Mouse (Mus musculus) kidney, adult 9 months (tissue): ENCODE results near the gene Dnmt3a.

ENCODE experiments used
- DNase-seq: peaks from one replicate; pipeline ENCODE4 v3.0.0; 2022

Dnmt3a gene

DNA sequence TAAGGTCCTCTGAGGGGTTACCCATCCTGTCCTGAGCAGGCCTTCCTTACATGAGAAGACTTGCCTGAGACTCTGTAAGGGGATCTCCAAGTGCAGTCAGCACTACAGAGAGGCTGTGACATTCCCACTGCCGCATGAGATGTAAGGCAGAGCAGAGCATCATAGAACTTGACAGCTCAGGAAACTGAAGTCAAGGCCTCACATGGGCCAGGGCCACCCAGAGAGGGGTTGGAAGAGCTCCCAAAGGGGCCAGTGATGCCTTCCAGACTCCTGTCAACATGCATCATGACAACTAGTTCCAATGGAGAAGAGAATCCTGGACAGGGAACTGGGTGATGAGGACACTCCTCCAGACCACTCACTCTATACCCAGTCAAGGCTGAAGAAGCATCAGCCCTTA lies 18.3 kb upstream of the Dnmt3a start:
- DNase-seq = no peak

DNA sequence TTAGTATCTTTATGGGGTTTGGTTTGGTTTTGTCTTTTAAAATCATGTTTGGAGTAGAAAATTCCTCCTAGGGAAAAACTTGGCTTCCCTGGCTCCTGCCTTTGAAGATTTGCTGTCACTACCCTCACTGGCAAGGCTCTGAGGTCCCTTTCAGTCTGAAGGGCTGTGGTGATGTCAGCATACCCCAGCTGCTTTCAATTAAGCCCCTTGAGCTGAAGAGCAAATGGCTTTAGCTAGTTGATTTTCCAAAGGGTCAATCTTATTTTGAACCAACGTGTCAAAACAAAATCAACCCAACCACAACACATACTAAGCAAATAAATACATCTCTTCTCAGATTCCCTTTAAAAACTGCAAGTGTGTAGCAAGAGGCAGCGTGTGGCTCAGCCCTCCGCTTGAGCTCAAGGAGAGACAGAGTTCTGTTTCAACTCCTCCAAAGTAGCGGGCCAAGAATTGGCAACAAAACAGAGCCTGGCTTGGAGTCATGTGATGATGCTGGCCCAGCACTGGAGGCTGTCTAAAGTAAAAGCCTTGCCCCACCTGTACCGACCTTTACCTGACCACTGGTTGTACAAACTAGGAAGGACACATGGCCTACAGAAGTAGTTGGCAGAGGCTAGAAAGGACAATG lies 17.3 kb upstream of the Dnmt3a start:
- peak; percentile 42 for DNase-seq

DNA sequence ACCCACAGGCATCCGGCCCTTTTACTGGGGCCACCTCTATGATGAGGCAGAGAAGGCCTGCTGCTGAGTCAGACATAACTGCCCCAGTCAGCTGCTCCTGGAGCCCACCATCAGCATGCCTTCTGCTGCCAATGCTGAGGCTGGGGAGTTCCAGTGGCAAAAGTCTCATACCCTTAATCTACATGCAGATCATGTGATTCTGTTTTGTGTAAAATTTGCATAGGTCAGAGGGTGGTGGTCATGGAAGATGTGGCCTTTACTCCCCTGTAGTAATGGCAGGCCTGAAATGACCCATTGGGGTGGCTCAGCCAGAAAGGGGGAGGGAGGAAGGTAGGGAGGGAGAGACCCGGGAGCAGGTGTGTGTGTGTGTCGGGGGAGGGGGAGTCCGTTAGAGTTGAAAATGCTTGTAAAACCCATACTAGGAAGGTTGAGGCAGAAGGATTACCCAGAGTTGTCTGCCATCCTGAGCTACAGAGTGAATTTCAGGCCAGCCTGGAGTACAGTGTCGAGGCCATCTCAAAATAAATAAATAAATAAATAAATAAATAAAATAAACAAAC lies 16.1 kb upstream of the Dnmt3a start:
- no peak for DNase-seq

DNA sequence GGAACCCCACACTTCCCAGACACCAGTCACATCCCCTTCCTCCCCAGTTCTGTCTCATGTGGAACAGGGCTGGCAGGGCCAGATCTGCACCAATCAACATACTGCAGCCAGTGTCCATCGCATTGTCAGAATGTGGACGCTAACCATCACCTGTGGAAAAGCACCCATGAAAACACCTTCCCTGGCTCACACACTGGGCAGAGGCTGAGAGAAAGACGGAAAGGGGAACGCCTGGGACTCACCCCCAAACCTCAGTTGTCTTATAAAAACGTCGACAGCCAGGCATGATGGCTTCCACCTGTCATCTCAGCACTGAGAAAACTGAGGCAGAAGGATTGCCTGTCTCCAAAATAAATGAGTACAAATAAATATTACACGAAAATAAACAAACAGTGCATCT lies 14.6 kb upstream of the Dnmt3a start:
- DNase-seq = no peak

DNA sequence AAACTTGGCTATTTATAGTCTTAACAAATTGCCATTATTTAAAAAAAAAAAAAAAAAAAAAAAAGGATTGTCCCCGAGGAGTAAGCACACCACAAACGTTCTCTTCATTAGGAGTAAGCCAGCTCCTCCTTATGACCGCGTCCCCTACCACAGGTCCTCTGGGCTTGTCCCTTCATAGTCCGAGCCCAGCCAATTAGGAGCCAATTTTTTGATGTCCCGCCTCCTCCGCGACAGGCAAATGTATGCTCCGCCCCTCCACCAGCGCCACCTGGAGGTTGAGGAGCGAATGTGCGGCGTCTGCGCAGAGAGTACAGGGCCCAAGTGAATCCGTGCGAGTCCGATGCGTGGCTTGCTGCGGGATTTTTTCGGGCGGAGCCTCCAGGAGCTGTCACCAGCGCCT lies 14.1 kb upstream of the Dnmt3a start:
- DNase-seq = peak; percentile 96

DNA sequence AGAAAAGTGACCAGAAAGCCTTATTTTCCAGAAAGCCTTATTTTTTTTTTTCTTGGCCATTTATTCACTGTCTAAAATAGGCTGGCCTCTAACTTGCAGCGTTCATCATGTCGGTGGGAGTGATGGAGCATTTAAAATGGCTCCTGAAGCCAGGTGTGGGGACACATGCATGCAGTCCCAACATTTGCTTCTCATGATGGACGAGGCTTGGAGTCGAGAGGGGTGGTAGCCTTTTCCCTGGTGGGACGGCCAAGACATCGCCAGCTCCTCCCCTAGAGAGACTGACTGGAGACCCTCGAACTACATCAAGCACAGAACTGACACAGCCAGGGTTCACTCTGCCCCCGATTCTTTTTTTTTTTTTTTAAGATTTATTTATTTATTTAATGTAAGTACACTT lies 13.6 kb upstream of the Dnmt3a start:
- DNase-seq = no peak

DNA sequence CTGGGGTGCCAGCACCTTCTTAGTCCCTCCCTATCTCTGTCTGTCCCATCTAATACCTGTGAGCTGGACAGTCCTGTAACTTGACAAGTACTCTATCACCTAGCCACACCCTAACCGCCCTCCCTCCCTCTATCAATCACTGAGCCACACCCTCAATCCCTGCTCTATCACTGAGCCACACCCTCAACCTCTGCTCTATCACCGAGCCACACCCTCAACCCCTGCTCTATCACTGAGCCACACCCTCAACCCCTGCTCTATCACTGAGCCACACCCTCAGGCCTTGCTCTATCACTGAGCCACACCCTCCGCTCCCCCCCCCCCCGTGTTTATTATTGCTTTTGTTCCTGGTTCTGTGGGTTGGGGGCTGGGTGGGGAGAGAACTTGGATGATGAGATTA lies 10.2 kb upstream of the Dnmt3a start:
- no peak for DNase-seq

DNA sequence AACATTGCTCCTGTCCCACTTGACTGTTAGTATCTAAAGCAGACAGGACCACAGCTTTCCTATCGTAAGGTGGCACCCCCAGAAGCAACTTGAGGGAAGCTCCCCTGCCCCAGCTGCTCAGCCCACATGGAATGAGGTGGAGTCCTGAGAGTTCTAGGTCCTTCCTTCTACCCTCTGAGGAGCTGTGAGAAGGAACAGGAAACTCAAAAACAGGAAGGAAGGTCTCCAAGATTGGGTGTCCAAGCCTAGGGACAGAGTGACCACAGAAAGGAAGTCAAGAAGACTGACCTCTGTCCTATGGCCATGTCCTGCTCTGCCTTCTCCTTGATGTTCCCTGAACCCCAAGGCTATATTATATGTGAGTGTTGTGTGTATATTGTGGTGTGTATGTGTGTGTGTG lies 6.3 kb upstream of the Dnmt3a start:
- no peak for DNase-seq

DNA sequence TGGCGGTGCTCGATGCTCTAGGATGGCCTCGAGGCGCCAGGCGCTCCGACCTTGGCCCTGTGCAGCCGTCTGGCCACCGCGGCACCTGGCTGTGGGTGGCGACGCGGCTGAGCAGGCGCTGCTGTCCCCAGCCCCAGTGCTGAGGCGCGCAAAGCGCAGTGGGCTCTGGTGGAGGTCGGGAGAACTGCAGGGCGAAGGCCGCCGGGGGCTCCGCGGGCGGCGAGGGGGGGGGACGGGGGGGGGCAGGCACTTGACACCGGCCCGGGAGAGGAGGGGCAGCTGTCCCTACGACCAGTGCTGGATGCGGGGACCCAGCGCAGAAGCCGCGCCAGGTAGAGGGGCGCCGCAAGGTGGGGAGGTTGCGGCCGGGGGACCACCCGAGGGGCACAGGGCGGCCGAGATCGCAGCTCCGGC lies 471 bp downstream of the Dnmt3a start:
- peak; percentile 84 for DNase-seq

DNA sequence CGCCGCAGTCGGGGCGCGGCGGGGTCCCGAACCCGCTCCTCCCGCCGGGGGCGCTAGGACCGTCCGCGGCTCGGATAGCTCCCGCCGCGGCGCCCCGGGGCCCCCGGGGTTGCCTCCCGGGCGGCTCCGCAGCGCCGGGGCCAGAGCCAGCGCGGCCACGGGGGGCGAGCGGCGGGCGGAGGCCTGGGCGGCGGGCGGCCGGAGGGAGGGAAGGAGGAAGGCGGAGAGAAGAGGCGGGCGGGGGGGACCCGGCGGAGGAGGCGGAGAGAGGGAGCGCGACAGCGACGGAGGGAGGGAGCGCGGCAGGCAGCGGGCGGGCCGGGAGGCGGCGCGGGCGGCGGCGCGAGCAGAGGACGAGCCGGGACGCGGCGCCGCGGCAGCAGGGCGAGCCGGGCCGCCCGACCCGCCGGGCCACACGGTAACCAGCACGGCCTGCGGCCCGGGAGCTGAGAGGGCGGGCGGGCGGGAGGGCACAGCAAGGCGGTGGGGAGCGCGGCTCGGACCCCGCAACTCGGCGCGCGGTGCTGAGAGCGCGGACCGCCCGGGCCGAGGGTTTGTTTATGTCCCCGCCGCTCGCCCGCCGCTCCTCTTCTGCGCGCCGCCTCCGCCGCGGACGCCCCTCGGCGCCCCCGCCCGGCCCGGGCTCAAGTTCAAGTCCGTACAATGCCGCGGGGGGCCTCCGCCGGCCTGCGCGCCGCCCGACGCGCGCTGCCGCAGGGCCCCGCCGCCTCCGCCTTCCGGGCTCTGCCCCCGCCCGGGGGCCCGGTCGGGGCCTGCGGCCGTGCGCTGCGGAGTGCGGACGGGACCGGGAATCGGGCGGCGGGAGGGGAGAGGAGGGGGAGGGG lies 1.1 kb downstream of the Dnmt3a start:
- DNase-seq = peak; percentile 68

DNA sequence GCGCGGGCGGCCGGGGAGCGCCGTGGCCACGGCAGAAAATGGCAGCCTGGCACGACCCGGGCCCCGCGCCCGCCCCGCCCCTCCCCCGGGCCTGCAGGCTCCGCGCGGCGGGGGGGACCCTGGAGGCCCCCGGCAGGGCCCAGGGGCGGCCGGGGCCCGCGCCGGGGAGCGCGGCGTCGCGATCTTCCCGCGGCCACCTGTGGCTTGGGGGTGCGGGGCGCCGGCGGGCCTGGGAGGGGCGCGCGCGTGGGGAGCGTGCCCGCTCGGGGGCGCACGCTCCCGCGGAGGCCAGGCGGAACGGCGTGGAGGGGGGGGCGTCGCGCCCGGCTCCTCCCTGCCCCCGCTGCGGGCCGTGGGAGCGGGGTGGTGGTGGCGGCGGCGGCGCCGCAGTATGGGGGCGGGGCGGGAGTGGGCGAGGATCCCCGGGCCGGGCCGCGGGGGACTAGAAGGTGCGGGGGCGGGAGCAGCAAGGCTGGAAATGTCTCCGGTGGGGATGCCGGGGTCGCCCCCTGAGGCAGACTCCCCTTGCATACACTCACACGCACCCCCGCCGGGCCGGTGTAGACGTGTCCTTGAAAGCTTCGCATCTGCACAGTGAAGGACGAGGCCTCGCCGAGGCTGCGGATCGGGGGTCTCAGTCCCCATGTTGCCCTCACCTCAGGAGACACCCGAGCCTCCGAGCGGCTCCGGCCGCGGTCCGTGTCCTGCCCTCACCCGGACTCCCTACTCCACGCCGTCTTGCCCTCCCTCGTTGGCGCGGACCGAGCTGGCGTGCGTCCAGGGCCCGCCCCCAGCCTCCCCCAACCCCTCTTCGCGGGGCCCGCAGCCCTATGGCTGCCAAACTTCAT lies 2.0 kb downstream of the Dnmt3a start:
- peak; percentile 85 for DNase-seq

DNA sequence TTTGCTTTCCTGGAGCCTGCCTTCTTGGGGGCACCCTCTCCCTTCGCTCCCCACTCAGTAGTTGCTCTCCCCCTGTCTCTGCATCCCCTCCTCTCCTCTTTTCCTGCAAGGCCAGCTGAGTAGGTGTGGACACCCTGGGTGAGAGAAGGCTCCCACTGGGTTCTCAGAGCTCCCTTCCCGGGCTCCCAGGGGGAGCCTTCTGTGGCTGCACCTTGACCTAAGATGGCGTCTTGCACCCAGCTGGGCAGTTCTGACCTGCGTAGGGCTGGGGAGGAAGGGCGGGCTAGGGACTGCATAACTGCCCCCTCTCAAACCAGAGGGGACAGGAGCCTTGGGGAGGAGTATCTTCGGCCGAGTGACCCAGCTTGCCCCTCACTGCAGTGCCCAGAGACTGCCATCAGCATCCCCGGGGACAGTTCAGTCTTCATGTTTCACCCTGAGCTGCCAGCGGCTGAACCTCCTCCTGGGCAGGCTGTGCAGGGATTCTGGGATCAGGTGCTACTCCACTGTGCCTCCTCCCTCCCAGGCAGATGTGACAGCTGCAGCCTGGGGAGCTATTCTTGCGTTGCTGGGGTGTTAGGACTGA lies 2.7 kb downstream of the Dnmt3a start:
- DNase-seq = peak; percentile 89

DNA sequence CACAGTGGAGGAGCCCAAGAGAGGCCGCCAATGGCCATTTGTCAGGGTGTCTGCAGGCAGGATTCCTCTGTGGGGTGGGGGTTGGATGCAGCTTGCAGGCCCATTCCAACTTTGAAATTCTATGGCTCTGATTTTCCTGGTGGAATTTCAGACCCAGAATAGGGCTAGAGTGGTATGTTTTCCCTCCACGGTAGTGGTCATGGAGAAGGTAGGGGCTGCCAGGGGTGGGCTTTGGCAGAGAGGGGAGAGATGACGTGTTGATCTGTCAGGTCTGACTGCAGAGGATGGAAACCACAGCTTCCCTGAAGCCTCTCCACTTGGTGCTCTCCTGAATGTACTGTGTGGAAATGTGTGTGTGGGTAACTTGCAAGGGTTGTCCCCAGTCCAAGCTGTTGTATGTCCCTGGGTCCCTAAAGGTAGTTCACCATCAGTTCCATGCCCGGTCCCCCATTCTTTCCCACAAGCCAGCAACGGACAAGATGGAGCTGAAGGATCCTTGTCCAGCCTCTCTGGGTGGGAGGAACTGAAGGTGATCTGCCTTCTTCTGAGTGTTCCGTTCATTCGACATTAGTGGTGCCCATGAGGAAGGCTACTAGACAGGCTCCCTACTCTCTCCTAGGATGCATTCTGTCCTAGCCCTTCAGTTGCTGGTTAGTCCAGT lies 3.8 kb downstream of the Dnmt3a start:
- no peak for DNase-seq

DNA sequence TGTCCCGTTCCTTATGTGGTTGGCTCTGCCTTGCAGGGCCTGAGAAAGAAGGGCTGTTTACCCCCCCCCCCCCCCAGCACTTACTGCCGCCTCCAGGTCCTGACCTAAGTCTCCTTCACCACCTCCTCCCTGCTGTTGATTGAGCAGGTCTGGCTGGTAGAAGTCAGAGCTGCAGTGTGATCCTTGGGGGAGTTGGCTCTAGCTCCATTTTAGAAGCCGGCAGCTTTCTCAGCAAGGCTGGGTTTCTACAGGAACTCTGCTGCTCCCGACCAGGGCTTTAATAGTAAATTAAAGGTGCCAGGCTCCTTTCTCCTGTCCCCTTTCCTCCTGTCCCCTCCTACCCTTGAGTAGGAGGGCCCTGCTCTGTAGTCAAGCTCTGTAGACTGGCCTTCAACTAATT lies 4.6 kb downstream of the Dnmt3a start:
- DNase-seq = no peak

DNA sequence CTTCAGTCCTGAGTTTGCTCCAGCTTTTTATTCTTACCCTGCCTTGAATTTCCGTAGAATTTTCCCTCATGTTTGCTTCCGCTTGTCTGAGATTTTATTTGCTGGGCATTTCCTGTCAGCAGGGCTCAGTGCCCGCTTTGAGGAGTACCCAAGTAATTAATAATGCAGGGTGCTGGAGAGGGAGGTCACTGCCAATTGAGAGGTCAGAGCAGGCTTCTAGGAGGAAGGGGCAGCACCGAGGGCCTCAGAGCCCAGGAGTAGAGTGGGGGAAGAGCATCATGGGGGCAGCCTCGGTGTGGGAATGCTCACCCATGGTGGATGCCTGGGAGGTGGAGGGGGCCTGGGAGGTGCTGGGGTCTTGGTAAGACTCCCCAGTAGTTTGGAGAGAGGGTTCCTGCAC lies 5.8 kb downstream of the Dnmt3a start:
- peak; percentile 53 for DNase-seq

DNA sequence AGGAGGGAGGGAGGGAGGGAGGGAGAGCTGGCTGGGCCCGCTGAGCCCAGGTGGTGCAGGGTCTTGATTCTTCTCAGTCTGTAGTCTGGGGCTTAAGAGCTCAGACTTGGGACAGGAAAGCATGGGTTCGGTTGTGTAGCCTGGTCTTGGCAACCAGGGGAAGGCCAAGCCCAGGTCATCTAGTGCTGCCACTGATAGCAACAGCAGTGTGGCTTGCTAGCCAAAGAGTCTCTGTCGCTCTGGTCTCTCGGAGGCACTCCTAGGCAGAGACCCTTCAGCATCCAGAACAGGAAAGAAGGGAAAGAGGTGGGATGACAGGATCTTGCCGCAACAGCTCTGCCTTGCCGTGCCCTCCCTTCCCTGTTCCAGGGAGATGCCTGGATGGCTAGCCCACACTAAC lies 6.4 kb downstream of the Dnmt3a start:
- no peak for DNase-seq

DNA sequence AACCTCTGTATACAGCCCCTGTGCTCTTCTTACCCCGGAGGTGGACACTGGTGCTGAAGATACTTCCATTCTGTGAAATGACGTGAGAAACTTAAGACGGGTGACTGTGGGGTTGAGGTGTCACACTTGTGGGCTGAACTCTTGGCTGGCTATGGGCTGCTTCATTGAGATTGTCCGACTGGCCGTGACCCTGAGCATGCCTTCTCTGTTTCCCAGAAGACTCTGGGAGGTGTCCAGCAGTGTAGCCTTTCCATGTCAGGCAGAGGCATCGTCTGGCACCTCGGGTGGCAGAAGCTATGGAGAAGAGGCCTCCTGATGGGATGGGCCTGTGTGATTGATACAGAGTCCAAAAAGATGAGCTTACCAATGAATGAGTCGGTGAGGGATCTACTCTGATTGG lies 7.3 kb downstream of the Dnmt3a start:
- DNase-seq = no peak

DNA sequence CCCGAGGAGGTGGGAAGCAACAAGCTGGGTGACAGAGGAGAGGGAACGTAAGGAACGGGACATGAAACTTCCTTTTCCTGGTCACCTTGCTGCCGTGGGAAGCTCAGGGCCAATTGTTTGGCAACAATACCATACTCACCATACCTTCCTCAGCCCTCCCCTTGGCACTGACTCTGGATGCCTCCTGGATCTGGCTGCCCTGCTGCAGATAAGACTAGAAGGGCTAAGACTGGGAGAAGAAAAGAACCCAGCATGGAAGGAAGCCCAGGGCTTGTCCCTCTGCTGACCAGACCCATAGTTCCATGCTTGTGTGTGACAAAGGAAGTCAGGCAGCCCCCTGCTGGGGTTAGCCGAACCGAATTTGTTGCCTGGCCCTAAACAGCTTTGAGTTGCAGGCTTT lies 9.6 kb downstream of the Dnmt3a start:
- no peak for DNase-seq

DNA sequence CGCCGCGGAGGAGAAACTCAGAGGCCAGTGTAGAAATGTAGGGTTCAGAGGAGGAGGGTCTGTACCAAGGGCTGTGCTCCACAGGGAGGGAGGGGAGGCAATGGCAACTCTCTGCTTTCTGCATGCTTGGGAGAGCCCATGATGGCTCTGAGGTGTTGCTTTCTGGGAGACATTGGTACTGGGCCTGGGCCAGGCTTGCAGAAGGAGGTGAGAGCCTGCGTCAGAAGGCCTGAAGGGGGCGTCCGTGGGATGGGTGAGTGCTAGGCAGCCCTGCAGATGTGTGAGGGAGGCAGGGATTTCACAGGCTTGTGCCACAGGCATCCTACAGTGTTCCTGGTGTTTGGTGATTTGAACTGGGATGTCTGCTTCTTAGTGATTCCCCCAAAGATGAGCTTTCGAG lies 11.2 kb downstream of the Dnmt3a start:
- no peak for DNase-seq

DNA sequence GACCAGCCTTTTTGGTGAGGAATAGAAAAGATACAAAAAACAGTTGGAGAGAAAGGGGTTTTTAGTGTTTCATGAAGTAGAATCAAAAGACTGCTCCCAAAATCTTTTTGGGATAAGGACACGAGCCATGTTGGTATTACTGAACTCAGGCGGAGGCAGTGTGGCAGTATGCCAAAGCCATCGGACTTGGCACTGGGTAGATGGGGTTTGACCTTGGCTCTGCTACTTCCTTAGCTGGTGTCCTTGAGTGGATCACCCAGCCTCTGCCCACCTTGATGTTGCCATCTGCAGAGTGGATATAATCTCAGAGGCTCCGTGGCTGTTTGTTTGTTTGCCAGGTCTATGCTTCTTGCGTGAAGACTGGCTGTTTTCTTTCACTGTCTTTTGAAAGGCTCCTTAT lies 11.8 kb downstream of the Dnmt3a start:
- peak; percentile 80 for DNase-seq

DNA sequence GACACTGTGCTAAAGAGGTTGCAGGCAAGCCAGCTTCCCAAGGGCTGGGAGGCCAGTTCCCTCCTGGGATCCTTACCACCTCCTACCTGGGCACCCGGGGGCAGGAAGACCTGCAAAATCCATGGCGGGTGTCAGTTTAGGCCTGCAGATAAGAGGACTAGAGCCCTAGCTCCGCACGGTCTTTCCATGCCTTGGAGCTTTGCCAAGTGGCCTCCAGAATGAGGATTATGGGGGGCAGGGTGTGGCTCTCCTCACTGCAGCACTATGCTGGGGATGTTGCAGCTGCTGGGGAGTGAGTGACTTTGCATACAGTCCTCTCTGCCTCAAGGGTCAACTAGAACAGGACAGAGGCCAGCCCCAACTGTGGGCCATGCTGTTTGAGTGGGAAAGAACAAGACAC lies 14.1 kb downstream of the Dnmt3a start:
- DNase-seq = no peak

DNA sequence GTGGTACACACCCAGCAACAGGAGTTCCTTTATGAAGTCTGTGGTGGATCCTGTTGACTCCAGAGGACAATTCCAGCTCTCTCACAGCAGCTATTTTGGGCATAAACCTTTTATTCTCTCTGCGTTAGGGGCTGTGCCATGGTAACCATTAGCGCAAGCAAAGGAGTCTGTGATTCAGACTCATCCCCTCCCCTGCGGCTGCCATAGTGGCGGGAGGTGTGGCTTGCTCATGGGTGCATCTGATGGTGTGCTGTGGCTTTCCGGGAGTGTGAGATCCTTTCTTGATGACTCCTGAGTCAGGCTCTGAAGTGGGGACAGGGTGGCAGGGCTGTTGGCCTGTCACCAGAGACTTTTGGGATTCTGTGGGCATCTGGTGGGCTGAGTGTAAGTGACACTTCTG lies 17.6 kb downstream of the Dnmt3a start:
- DNase-seq = no peak
